In genomic region chr3:65108945-65109921, GRCm38 (mm10) we compare ENCODE assay signal across 8 mouse cellular contexts. TPM values are rescaled to one million over a fixed set of nuclear protein-coding genes. Genes with fewer than 3 reads are reported as not detected.
DNase-seq lines count a peak whose midpoint lies in the region; ATAC-seq and TF ChIP-seq lines count a peak whose summit lies in the region.

Gene Kcnab1, plus strand, starts transcription at chr3:65109384.

- H3K27ac ChIP-seq in intestine, embryonic 15.5 days, result no peak within 1 kb of the TSS
- no peak within 1 kb of the TSS for H3K27ac ChIP-seq in limb, embryonic 14.5 days (replicated peaks; ENCODE audit: low read depth, low read length)

- peak within 1 kb of the TSS; percentile 37 for H3K4me3 ChIP-seq in intestine, embryonic 15.5 days (replicated peaks)
- peak within 1 kb of the TSS; percentile 35 for H3K4me3 ChIP-seq in limb, embryonic 14.5 days (replicated peaks; ENCODE audit: low read length)

- 0 out of 2 replicates have a peak, but pooled peaks cover 3% of the 10 kb centered on the region for H3K4me1 ChIP-seq in intestine, embryonic 15.5 days (replicated peaks)
- H3K4me1 ChIP-seq in limb, embryonic 14.5 days (ENCODE audit: control insufficient read depth, insufficient read depth, low read length), result peaks cover 3% of the 10 kb centered on the region; the same call in 1 of the 2 replicates

- peak; percentile 2 for DNase-seq in adrenal gland, postnatal 10 days
- DNase-seq in adrenal gland, postnatal 4 days (ENCODE audit: low spot score in 2 of 2), result no peak
- peak; percentile 67 to 68 for DNase-seq in cerebellum, postnatal 36 days
- peak; percentile 29 to 48 for DNase-seq in frontal cortex, postnatal 25 days (ENCODE audit: low spot score in 2 of 2)
- DNase-seq in limb, embryonic 14.5 days (ENCODE audit: low spot score), result peak; percentile 14
- DNase-seq in ovary, postnatal 10 days (ENCODE audit: low spot score), result peak; percentile 8

- H3K36me3 ChIP-seq in intestine, embryonic 15.5 days, result no peaks in the 10 kb centered on the region
- H3K36me3 ChIP-seq in limb, embryonic 14.5 days (ENCODE audit: control insufficient read depth, insufficient read depth, low read length), result no peaks in the 10 kb centered on the region

- under 1% methylated on average over 30 of the region's 30 CpGs for WGBS in intestine, embryonic 15.5 days
- under 1% methylated on average over 30 of the region's 30 CpGs for WGBS in limb, embryonic 14.5 days

- H3K9me3 ChIP-seq in intestine, embryonic 15.5 days, result no peaks in the 10 kb centered on the region
- H3K9me3 ChIP-seq in limb, embryonic 14.5 days (ENCODE audit: control insufficient read depth, low read length), result no peaks in the 10 kb centered on the region

- 0 out of 2 replicates have a peak, but pooled peaks cover 7% of the 10 kb centered on the region for H3K27me3 ChIP-seq in intestine, embryonic 15.5 days (replicated peaks)
- H3K27me3 ChIP-seq in limb, embryonic 14.5 days (ENCODE audit: control insufficient read depth, insufficient read depth, low read length), result 0 out of 2 replicates have a peak, but pooled peaks cover 6% of the 10 kb centered on the region

- H3K9ac ChIP-seq in intestine, embryonic 15.5 days, result peak within 1 kb of the TSS; percentile 33
- peak within 1 kb of the TSS; percentile 46 for H3K9ac ChIP-seq in limb, embryonic 14.5 days (ENCODE audit: low read depth, low read length, severe bottlenecking)

- no peak for TF ChIP-seq POLR2A in limb, embryonic 14.5 days (IDR thresholded peaks at IDR 0.05; ENCODE audit: borderline replicate concordance, extremely low read depth, insufficient read depth, insufficient read length)

- ATAC-seq in intestine, embryonic 15.5 days, result peak; percentile 77
- peak; percentile 46; the same call in 1 of the 2 replicates for ATAC-seq in limb, embryonic 14.5 days (ENCODE audit: low FRiP score, low read depth)
- ATAC-seq in inflammation-experienced regulatory T-cells, adult 6 months, result no peak

- peak within 1 kb of the TSS; percentile 79 for H3K4me2 ChIP-seq in intestine, embryonic 15.5 days (replicated peaks)
- peak within 1 kb of the TSS; percentile 63 for H3K4me2 ChIP-seq in limb, embryonic 14.5 days (replicated peaks; ENCODE audit: low read depth, low read length, severe bottlenecking)

RNA-seq across cellular contexts. Expression of gene Kcnab1, which starts in this region (rescaled TPM):
- 1 to 10 TPM; 2.5 to 2.8 TPM for total RNA-seq in adrenal gland, postnatal 10 days (2021)
- total RNA-seq in adrenal gland, postnatal 4 days (2021), result 1 to 10 TPM; 3.3 to 3.5 TPM
- polyA plus RNA-seq in intestine, embryonic 15.5 days (2015; fragmentation: Nextera tagmentation; extraction: Ambion mirVana), result 5.1 and 5.5 TPM in 2 replicates
- 4.0 and 4.2 TPM in 2 replicates for polyA plus RNA-seq in limb, embryonic 14.5 days (2012; rRNA removed)
- 9.2 and 10.4 TPM in 2 replicates for polyA plus RNA-seq in limb, embryonic 14.5 days (2014; fragmentation: Nextera tagmentation; extraction: Ambion mirVana)
- 1 to 10 TPM in 1 of 3 experiments, under 1 TPM in 2; 0.43 to 1.3 (median 0.80) TPM for polyA plus RNA-seq in inflammation-experienced regulatory T-cells, adult 6 months (2017; shearing (Covaris generic))

Comparison
In these comparisons a context has a peak if more than half of its experiments do, and no peak if none do; other contexts are left out.
1. DNase-seq: peak in adrenal gland, postnatal 10 days (single experiment), cerebellum, postnatal 36 days (2 of 2), frontal cortex, postnatal 25 days (2 of 2), limb, embryonic 14.5 days (single experiment) and ovary, postnatal 10 days (single experiment); none in adrenal gland, postnatal 4 days (0 of 2).